Mouse (Mus musculus): Measurements from ENCODE around the gene Rdh16. TPM values are rescaled to one million over a fixed set of nuclear protein-coding genes. Genes with fewer than 3 reads are reported as not detected.
"Not testable (repeated sequence)": the region's sequence is repeated elsewhere in the genome, so short reads cannot be mapped to it uniquely, and the experiment has no call there.

Rdh16 gene
- polyA plus RNA-seq, 1 experiment from 2014 or later = not detected

DNA sequence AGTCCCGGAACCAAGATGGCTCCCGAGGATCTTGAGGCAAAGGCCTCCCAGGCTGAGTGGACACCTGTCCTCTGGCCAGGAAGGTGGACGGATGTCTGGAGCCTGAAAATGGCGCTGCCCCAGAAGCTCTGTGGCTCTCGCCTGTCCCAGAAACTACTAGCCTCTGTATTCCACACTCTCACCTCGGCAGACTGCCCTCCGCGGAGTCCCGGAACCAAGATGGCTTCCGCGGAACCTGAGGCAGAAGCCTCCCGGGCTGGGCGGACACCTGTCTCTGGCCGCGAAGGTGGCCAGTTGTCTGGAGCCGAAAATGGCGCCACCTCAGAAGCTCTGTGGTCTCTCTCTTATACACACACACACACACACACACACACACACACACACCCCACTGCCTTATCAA is 18.6 kb upstream of the Rdh16 start:
- H3K9ac ChIP-seq (replicated peaks); H3K4me2 ChIP-seq; H3K4me3 ChIP-seq (replicated peaks); H3K27me3 ChIP-seq; H3K27ac ChIP-seq; H3K36me3 ChIP-seq; ATAC-seq (ENCODE audit: insufficient number of reproducible peaks, insufficient read depth, low FRiP score, low TSS enrichment, low read depth); H3K4me1 ChIP-seq (replicated peaks); H3K9me3 ChIP-seq: not testable (repeated sequence)
- 94% methylated on average over 17 of the region's 17 CpGs for WGBS

GRCm38 (mm10) chr10:127785411-127785810 is 15.5 kb upstream of the Rdh16 start:
- not testable (repeated sequence) for H3K27ac ChIP-seq; H3K9ac ChIP-seq (replicated peaks); H3K4me3 ChIP-seq (replicated peaks); H3K36me3 ChIP-seq; ATAC-seq (ENCODE audit: insufficient number of reproducible peaks, insufficient read depth, low FRiP score, low TSS enrichment, low read depth); H3K9me3 ChIP-seq; H3K4me1 ChIP-seq (replicated peaks); H3K27me3 ChIP-seq; H3K4me2 ChIP-seq
- 89% methylated on average over 1 of the region's 1 CpGs for WGBS

DNA sequence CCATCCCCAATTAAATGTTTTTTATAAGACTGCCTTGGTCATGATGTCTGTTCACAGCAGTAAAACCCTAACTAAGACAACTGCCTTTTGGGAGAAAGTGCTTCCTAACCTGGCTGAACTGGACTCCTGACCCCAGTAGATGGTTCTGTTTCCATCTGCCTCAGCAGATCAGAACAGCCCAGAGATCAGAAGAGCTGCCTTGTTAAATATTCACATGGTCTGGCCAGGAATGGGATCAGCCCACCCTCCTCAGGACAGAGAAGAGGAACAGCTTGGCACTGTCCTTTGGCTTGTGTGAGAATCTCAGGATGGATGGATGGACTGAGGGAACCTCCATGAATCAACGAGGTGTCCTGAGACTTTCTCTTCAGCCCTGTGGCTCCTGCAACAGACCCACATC is 1.7 kb upstream of the Rdh16 start:
- no peaks in the 10 kb centered on the region for H3K36me3 ChIP-seq
- H3K4me1 ChIP-seq (replicated peaks) = no peaks in the 10 kb centered on the region
- H3K4me3 ChIP-seq (replicated peaks) = no peak overlapping the region
- H3K9ac ChIP-seq (replicated peaks) = no peak overlapping the region
- no peak overlapping the region for H3K4me2 ChIP-seq
- ATAC-seq (ENCODE audit: insufficient number of reproducible peaks, insufficient read depth, low FRiP score, low TSS enrichment, low read depth) = no peak
- WGBS = 77% methylated on average over 1 of the region's 1 CpGs
- H3K9me3 ChIP-seq = peaks cover 4% of the 10 kb centered on the region; the same call in 1 of the 2 replicates
- H3K27me3 ChIP-seq = no peaks in the 10 kb centered on the region
- H3K27ac ChIP-seq = no peak overlapping the region

DNA sequence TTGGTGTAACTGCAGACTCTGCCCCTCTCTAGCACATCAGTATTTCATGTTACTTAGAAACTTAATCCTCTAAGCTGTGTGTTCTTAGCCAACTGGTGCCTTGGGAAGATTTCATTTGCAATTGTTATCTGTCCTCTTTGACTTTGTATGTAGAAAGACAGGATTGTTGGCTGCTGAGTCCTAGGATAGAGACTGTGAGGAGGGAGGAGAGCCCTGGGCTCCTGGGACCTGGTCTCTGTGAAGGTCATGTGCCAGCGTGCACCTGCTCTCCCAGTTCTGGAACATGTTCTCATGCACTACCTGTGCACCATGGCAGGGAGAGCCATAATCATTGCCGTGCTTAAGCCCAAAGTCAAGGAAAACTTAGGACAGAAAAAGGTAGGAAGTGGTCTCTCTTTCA is 660 bp downstream of the Rdh16 start:
- H3K4me3 ChIP-seq (replicated peaks) = no peak overlapping the region
- ATAC-seq (ENCODE audit: insufficient number of reproducible peaks, insufficient read depth, low FRiP score, low TSS enrichment, low read depth) = no peak
- H3K4me1 ChIP-seq (replicated peaks) = no peaks in the 10 kb centered on the region
- peaks cover 3% of the 10 kb centered on the region; the same call in 1 of the 2 replicates for H3K9me3 ChIP-seq
- 79% methylated on average over 2 of the region's 2 CpGs for WGBS
- no peak overlapping the region for H3K27ac ChIP-seq
- no peaks in the 10 kb centered on the region for H3K27me3 ChIP-seq
- no peaks in the 10 kb centered on the region for H3K36me3 ChIP-seq
- no peak overlapping the region for H3K9ac ChIP-seq (replicated peaks)
- H3K4me2 ChIP-seq = no peak overlapping the region

GRCm38 (mm10) chr10:127802236-127802635 is 1.3 kb downstream of the Rdh16 start:
- WGBS = 83% methylated on average over 5 of the region's 5 CpGs
- Histone ChIP-seq H3K36me3 (no peaks in the 10 kb centered on the region), H3K4me1 (replicated peaks) (no peaks in the 10 kb centered on the region), H3K9ac (replicated peaks) (no peak overlapping the region), H3K27me3 (no peaks in the 10 kb centered on the region), H3K9me3 (no peaks in the 10 kb centered on the region), H3K4me3 (replicated peaks) (no peak overlapping the region), H3K4me2 (no peak overlapping the region), H3K27ac (no peak overlapping the region)
- no peak for ATAC-seq (ENCODE audit: insufficient number of reproducible peaks, insufficient read depth, low FRiP score, low TSS enrichment, low read depth)

- H3K27ac ChIP-seq = no peak overlapping the region
- no peaks in the 10 kb centered on the region for H3K9me3 ChIP-seq
- no peaks in the 10 kb centered on the region for H3K4me1 ChIP-seq (replicated peaks)
- no peak overlapping the region for H3K4me2 ChIP-seq
- no peak overlapping the region for H3K9ac ChIP-seq (replicated peaks)
- WGBS = 74% methylated on average over 7 of the region's 7 CpGs
- H3K4me3 ChIP-seq (replicated peaks) = no peak overlapping the region
- no peak for ATAC-seq (ENCODE audit: insufficient number of reproducible peaks, insufficient read depth, low FRiP score, low TSS enrichment, low read depth)
- H3K36me3 ChIP-seq = no peaks in the 10 kb centered on the region
- H3K27me3 ChIP-seq = no peaks in the 10 kb centered on the region
These were observed 3.5 kb downstream of the Rdh16 start for GRCm38 (mm10) chr10:127804416-127804815.

- Histone ChIP-seq H3K36me3 (no peaks in the 10 kb centered on the region), H3K9me3 (peaks cover 11% of the 10 kb centered on the region; the same call in 1 of the 2 replicates), H3K4me1 (replicated peaks) (no peaks in the 10 kb centered on the region), H3K27me3 (no peaks in the 10 kb centered on the region), H3K4me2 (no peak overlapping the region), H3K27ac (no peak overlapping the region), H3K4me3 (replicated peaks) (no peak overlapping the region), H3K9ac (replicated peaks) (no peak overlapping the region)
- no peak for ATAC-seq (ENCODE audit: insufficient number of reproducible peaks, insufficient read depth, low FRiP score, low TSS enrichment, low read depth)
These were observed 14.9 kb downstream of the Rdh16 start for GRCm38 (mm10) chr10:127815888-127816287.

- not testable (repeated sequence) for H3K27me3 ChIP-seq; H3K4me2 ChIP-seq; H3K27ac ChIP-seq; H3K4me3 ChIP-seq (replicated peaks); H3K36me3 ChIP-seq; H3K9ac ChIP-seq (replicated peaks); H3K4me1 ChIP-seq (replicated peaks); ATAC-seq (ENCODE audit: insufficient number of reproducible peaks, insufficient read depth, low FRiP score, low TSS enrichment, low read depth)
- WGBS = 71% methylated on average over 4 of the region's 4 CpGs
- peaks cover 12% of the 10 kb centered on the region; the same call in 1 of the 2 replicates for H3K9me3 ChIP-seq
These were observed 16.4 kb downstream of the Rdh16 start for GRCm38 (mm10) chr10:127817268-127817910.

DNA sequence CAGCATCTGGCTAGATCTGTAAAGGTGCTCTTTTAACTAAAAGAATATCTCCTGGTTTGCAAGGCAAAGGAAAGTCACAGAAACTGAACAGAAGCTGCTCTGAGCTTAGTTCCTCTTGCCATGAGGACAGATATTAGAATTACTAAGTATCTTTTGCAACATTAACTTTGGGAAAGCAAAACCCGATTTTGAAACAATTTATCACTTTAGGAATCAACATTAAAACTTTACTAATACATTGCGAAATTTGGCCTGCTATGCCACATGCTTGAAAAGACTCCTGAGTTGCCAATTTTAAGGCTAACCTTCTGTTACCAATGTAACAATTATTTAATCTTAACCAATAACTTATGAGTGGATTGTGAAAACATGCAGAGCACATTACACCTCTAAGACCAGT is 20.9 kb downstream of the Rdh16 start:
- not testable (repeated sequence) for H3K4me3 ChIP-seq (replicated peaks)

DNA sequence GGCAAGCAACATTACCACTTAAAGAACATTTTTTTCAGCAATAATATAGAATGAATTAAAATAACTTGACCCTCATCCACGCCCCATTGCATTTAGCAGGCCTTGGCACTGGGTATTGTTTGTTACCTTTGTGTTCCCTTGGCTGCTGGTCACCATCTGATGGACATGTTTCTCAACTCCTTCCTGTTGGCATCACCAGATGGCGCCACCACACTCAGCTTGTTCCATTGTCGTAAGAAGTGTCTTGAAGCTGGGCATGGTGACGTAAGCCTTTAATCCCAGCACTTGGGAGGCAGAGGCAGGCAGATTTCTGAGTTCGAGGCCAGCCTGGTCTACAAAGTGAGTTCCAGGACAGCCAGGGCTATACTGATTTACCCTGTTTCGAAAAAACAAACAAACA is 24.4 kb downstream of the Rdh16 start:
- peaks cover 4% of the 10 kb centered on the region; the same call in 1 of the 2 replicates for H3K9me3 ChIP-seq
- H3K9ac ChIP-seq (replicated peaks) = no peak overlapping the region
- 80% methylated on average over 6 of the region's 6 CpGs for WGBS
- H3K4me2 ChIP-seq = no peak overlapping the region
- H3K27ac ChIP-seq = no peak overlapping the region
- no peak for ATAC-seq (ENCODE audit: insufficient number of reproducible peaks, insufficient read depth, low FRiP score, low TSS enrichment, low read depth)
- no peaks in the 10 kb centered on the region for H3K36me3 ChIP-seq
- no peaks in the 10 kb centered on the region for H3K4me1 ChIP-seq (replicated peaks)
- H3K27me3 ChIP-seq = no peaks in the 10 kb centered on the region; the same call in 1 of the 2 replicates
- H3K4me3 ChIP-seq (replicated peaks) = no peak overlapping the region

More for the DNA sequence above, 20.9 kb downstream of the Rdh16 start:
- 89% methylated on average over 2 of the region's 2 CpGs for WGBS
- not testable (repeated sequence) for H3K36me3 ChIP-seq; H3K4me2 ChIP-seq; ATAC-seq (ENCODE audit: insufficient number of reproducible peaks, insufficient read depth, low FRiP score, low TSS enrichment, low read depth); H3K4me1 ChIP-seq (replicated peaks); H3K9ac ChIP-seq (replicated peaks); H3K27ac ChIP-seq; H3K27me3 ChIP-seq
- H3K9me3 ChIP-seq = peaks cover 12% of the 10 kb centered on the region; the same call in 1 of the 2 replicates

DNA sequence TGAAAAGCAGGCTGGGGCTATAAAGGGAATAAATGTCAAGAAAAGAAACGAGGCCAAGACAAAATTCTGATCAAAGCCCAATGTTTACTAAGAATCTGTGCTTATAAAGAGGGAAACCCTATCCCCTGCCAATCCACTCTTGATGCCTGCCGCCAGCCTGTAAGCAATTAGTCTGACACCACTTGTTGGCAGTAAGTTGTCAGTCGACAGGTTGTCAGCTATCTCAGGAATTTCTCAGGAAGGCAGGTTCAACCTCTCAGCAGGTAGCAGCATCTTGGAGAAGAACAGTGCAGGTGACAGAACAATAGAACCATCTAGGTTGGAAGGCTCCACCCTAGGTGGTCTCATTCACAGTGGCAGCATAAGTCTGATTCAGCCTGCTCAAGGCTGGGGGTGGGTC is 28.2 kb downstream of the Rdh16 start:
- no peaks in the 10 kb centered on the region for H3K36me3 ChIP-seq
- H3K27me3 ChIP-seq = no peaks in the 10 kb centered on the region; the same call in 1 of the 2 replicates
- H3K9ac ChIP-seq (replicated peaks) = no peak overlapping the region
- H3K4me3 ChIP-seq (replicated peaks) = no peak overlapping the region
- ATAC-seq (ENCODE audit: insufficient number of reproducible peaks, insufficient read depth, low FRiP score, low TSS enrichment, low read depth) = no peak
- no peak overlapping the region for H3K27ac ChIP-seq
- WGBS = 67% methylated on average over 3 of the region's 3 CpGs
- no peaks in the 10 kb centered on the region for H3K4me1 ChIP-seq (replicated peaks)
- H3K4me2 ChIP-seq = no peak overlapping the region
- no peaks in the 10 kb centered on the region for H3K9me3 ChIP-seq

GRCm38 (mm10) chr10:127834186-127834585 is 33.2 kb downstream of the Rdh16 start:
- H3K9ac ChIP-seq (replicated peaks); H3K36me3 ChIP-seq; H3K4me3 ChIP-seq (replicated peaks); H3K4me2 ChIP-seq; H3K27ac ChIP-seq; ATAC-seq (ENCODE audit: insufficient number of reproducible peaks, insufficient read depth, low FRiP score, low TSS enrichment, low read depth); H3K9me3 ChIP-seq; H3K27me3 ChIP-seq; H3K4me1 ChIP-seq (replicated peaks): not testable (repeated sequence)
- WGBS = 98% methylated on average over 1 of the region's 1 CpGs
